Mouse (Mus musculus): Measurements from ENCODE around the gene Tmem150b. TPM values are rescaled to one million over a fixed set of nuclear protein-coding genes. Genes with fewer than 3 reads are reported as not detected.

Tmem150b gene
- polyA plus RNA-seq, 1 experiment from 2014 or later: 0.22 TPM

DNA sequence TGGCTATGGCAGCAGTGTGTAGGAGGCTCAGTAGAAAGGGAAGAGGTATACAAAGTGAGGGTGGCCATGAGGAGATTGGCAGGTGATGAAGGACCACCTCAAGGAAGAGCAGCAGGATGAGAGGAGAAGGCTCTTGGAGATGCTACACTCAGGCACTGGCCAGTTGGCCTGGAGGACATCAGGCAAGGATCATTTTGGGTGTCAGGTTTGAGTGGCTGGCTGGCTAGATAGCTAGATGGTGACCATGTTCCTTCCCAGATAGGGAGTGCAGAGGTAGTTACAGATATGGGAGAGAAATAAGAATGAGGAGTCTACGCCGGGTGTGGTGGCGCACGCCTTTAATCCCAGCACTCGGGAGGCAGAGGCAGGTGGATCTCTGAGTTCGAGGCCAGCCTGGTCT is 19.8 kb upstream of the Tmem150b start:
- Histone ChIP-seq H3K36me3 (peaks cover 42% of the 10 kb centered on the region), H3K9ac (no peak overlapping the region), H3K4me3 (no peak overlapping the region), H3K27me3 (no peaks in the 10 kb centered on the region), H3K9me3 (no peaks in the 10 kb centered on the region), H3K27ac (no peak overlapping the region), H3K4me2 (no peak overlapping the region), H3K4me1 (peaks cover 22% of the 10 kb centered on the region)
- no peak for ATAC-seq (ENCODE audit: insufficient number of reproducible peaks, low FRiP score, low TSS enrichment, low read depth)
- WGBS: 96% methylated on average over 6 of the region's 6 CpGs

- H3K4me2 ChIP-seq: no peak overlapping the region
- peaks cover 42% of the 10 kb centered on the region for H3K36me3 ChIP-seq
- no peaks in the 10 kb centered on the region for H3K9me3 ChIP-seq
- no peak overlapping the region for H3K9ac ChIP-seq
- H3K4me1 ChIP-seq: peaks cover 28% of the 10 kb centered on the region
- H3K27ac ChIP-seq: no peak overlapping the region
- H3K4me3 ChIP-seq: no peak overlapping the region
- no peak for ATAC-seq (ENCODE audit: insufficient number of reproducible peaks, low FRiP score, low TSS enrichment, low read depth)
- 71% methylated on average over 2 of the region's 2 CpGs for WGBS
- no peaks in the 10 kb centered on the region for H3K27me3 ChIP-seq
Measured at GRCm38 (mm10) chr7:4743354-4743753, 18.3 kb upstream of the Tmem150b start.

- no peaks in the 10 kb centered on the region for H3K9me3 ChIP-seq
- no peak for ATAC-seq (ENCODE audit: insufficient number of reproducible peaks, low FRiP score, low TSS enrichment, low read depth)
- peaks cover 28% of the 10 kb centered on the region for H3K4me1 ChIP-seq
- no peak overlapping the region for H3K4me2 ChIP-seq
- WGBS: 87% methylated on average over 6 of the region's 6 CpGs
- H3K36me3 ChIP-seq: peaks cover 42% of the 10 kb centered on the region
- H3K27me3 ChIP-seq: no peaks in the 10 kb centered on the region
- H3K9ac ChIP-seq: no peak overlapping the region
- no peak overlapping the region for H3K27ac ChIP-seq
- H3K4me3 ChIP-seq: no peak overlapping the region
Measured at GRCm38 (mm10) chr7:4742482-4742819, 17.4 kb upstream of the Tmem150b start.

- ATAC-seq (ENCODE audit: insufficient number of reproducible peaks, low FRiP score, low TSS enrichment, low read depth): no peak
Measured at GRCm38 (mm10) chr7:4741672-4742481, 16.8 kb upstream of the Tmem150b start.

GRCm38 (mm10) chr7:4741151-4741550 is 16.1 kb upstream of the Tmem150b start:
- Histone ChIP-seq H3K4me2 (peak overlapping the region; percentile 76), H3K36me3 (peaks cover 33% of the 10 kb centered on the region), H3K4me3 (peak overlapping the region; percentile 76), H3K9me3 (no peaks in the 10 kb centered on the region), H3K4me1 (peaks cover 28% of the 10 kb centered on the region), H3K27me3 (no peaks in the 10 kb centered on the region), H3K9ac (peak overlapping the region; percentile 88), H3K27ac (peak overlapping the region; percentile 93)
- WGBS: 8% methylated on average over 4 of the region's 4 CpGs
- no peak for ATAC-seq (ENCODE audit: insufficient number of reproducible peaks, low FRiP score, low TSS enrichment, low read depth)

More at GRCm38 (mm10) chr7:4741672-4742481, 16.8 kb upstream of the Tmem150b start:
- H3K27me3 ChIP-seq: no peaks in the 10 kb centered on the region
- H3K36me3 ChIP-seq: peaks cover 41% of the 10 kb centered on the region
- H3K4me1 ChIP-seq: peaks cover 28% of the 10 kb centered on the region
- H3K9me3 ChIP-seq: no peaks in the 10 kb centered on the region
- peak overlapping the region; percentile 76; the same call in 1 of the 2 replicates for H3K4me2 ChIP-seq
- H3K9ac ChIP-seq: peak overlapping the region; percentile 88; the same call in 1 of the 2 replicates
- WGBS: 80% methylated on average over 21 of the region's 21 CpGs
- H3K4me3 ChIP-seq: peak overlapping the region; percentile 76; the same call in 1 of the 2 replicates
- no peak overlapping the region; the same call in 1 of the 2 replicates for H3K27ac ChIP-seq

DNA sequence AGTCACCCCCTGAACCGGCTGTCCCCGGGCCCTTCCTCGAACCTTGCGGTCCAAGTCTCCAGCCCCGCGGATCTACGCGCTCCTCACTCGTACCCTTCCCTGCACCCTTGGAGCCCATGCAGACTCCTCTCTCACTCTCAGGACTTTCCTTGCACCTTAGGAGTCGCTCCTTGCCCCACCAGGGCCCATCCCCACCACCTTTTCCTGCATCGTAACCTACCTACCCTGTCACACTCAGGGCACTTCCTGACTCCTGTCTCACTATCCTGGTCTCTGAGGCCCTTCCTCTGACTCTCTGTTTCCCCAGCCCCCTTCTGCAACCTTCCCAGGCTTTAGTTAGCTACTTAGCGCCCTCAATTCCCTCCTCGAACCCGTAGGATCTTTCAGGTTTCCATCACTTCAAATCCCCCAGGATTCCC is 15.3 kb upstream of the Tmem150b start:
- Histone ChIP-seq H3K9ac (peak overlapping the region; percentile 88), H3K4me1 (peaks cover 28% of the 10 kb centered on the region), H3K27me3 (no peaks in the 10 kb centered on the region), H3K36me3 (peaks cover 25% of the 10 kb centered on the region), H3K4me3 (peak overlapping the region; percentile 76), H3K27ac (peak overlapping the region; percentile 93), H3K4me2 (peak overlapping the region; percentile 76), H3K9me3 (no peaks in the 10 kb centered on the region)
- no peak; the same call in 1 of the 2 replicates for ATAC-seq (ENCODE audit: insufficient number of reproducible peaks, low FRiP score, low TSS enrichment, low read depth)
- under 1% methylated on average over 14 of the region's 14 CpGs for WGBS

GRCm38 (mm10) chr7:4739544-4740275 is 14.7 kb upstream of the Tmem150b start, which contains the start of gene Kmt5c:
Kmt5c (plus strand) TSS chr7:4740115.
- no peaks in the 10 kb centered on the region for H3K27me3 ChIP-seq
- H3K4me3 ChIP-seq: peak within 1 kb of the TSS; percentile 76
- peak within 1 kb of the TSS; percentile 93 for H3K27ac ChIP-seq
- H3K36me3 ChIP-seq: peaks cover 25% of the 10 kb centered on the region
- H3K4me1 ChIP-seq: peaks cover 28% of the 10 kb centered on the region
- ATAC-seq (ENCODE audit: insufficient number of reproducible peaks, low FRiP score, low TSS enrichment, low read depth): peak; percentile 99
- H3K9ac ChIP-seq: peak within 1 kb of the TSS; percentile 88
- no peaks in the 10 kb centered on the region for H3K9me3 ChIP-seq
- under 1% methylated on average over 40 of the region's 44 CpGs for WGBS
- peak within 1 kb of the TSS; percentile 76 for H3K4me2 ChIP-seq

DNA sequence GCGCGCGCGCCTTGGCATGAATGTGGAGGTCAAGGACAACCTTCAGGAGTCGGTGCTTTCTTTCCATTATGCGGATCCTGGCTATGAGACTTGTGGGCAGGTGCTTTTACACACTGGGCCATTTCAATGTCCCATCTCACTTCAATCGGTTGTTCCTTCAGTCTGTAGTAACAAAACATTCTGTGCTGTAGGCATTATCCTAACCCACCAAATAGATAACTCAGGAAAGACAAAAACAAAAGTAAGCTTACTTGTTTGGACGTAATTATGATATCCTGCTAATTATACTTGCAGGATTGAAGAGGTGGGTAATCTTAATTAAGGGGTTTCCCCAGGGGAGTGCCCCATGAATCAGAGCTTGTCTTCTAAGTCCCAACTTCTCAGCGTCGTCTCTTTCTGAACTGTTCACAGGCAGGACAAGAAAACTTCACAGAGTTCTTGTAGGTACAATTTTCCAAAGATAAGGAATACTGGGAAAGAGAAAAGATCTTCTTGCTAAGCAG is 14.0 kb upstream of the Tmem150b start:
- ATAC-seq (ENCODE audit: insufficient number of reproducible peaks, low FRiP score, low TSS enrichment, low read depth): no peak
- Histone ChIP-seq H3K9ac (no peak overlapping the region), H3K36me3 (peaks cover 20% of the 10 kb centered on the region), H3K4me1 (peaks cover 28% of the 10 kb centered on the region), H3K9me3 (no peaks in the 10 kb centered on the region), H3K4me2 (peak overlapping the region; percentile 55), H3K27me3 (no peaks in the 10 kb centered on the region), H3K27ac (peak overlapping the region; percentile 87), H3K4me3 (peak overlapping the region; percentile 40)
- WGBS: 51% methylated on average over 10 of the region's 10 CpGs

GRCm38 (mm10) chr7:4732968-4733392 is 7.9 kb upstream of the Tmem150b start:
- no peak overlapping the region for H3K27ac ChIP-seq
- WGBS: 68% methylated on average over 6 of the region's 6 CpGs

GRCm38 (mm10) chr7:4731090-4731489 is 6.0 kb upstream of the Tmem150b start:
- 74% methylated on average over 5 of the region's 5 CpGs for WGBS
- Histone ChIP-seq H3K27me3 (no peaks in the 10 kb centered on the region), H3K27ac (no peak overlapping the region), H3K4me2 (no peak overlapping the region), H3K4me3 (no peak overlapping the region), H3K4me1 (no peaks in the 10 kb centered on the region), H3K9me3 (no peaks in the 10 kb centered on the region), H3K9ac (no peak overlapping the region), H3K36me3 (no peaks in the 10 kb centered on the region)
- ATAC-seq (ENCODE audit: insufficient number of reproducible peaks, low FRiP score, low TSS enrichment, low read depth): no peak

More at GRCm38 (mm10) chr7:4732968-4733392, 7.9 kb upstream of the Tmem150b start:
- H3K27me3 ChIP-seq: no peaks in the 10 kb centered on the region
- H3K4me3 ChIP-seq: no peak overlapping the region
- no peak for ATAC-seq (ENCODE audit: insufficient number of reproducible peaks, low FRiP score, low TSS enrichment, low read depth)
- no peak overlapping the region for H3K4me2 ChIP-seq
- no peaks in the 10 kb centered on the region for H3K36me3 ChIP-seq
- H3K9me3 ChIP-seq: no peaks in the 10 kb centered on the region
- no peaks in the 10 kb centered on the region for H3K4me1 ChIP-seq
- no peak overlapping the region for H3K9ac ChIP-seq

GRCm38 (mm10) chr7:4724359-4724758 is 690 bp downstream of the Tmem150b start:
- WGBS: 56% methylated on average over 3 of the region's 3 CpGs
- Histone ChIP-seq H3K27ac (no peak overlapping the region), H3K36me3 (no peaks in the 10 kb centered on the region), H3K4me2 (no peak overlapping the region), H3K4me3 (no peak overlapping the region), H3K9ac (no peak overlapping the region), H3K4me1 (0 out of 2 replicates have a peak, but pooled peaks cover 5% of the 10 kb centered on the region), H3K9me3 (no peaks in the 10 kb centered on the region), H3K27me3 (no peaks in the 10 kb centered on the region)
- ATAC-seq (ENCODE audit: insufficient number of reproducible peaks, low FRiP score, low TSS enrichment, low read depth): no peak
